Mouse (Mus musculus) olfactory bulb, adult 2 months (tissue): ENCODE results near the gene Cckar.

ENCODE experiments used
- CTCF ChIP-seq: fragments of 200-500 bp; IDR thresholded peaks from 2 replicates; pipeline ENCODE4 v1.5.1; 2012; ENCODE audit warnings: low read depth, mild to moderate bottlenecking, low read length, moderate library complexity; ENCODE audit not compliant: insufficient read depth
- POLR2A ChIP-seq: fragments of 200-500 bp; IDR thresholded peaks from 2 replicates; pipeline ENCODE4 v1.6.1; 2012; ENCODE audit warnings: mild to moderate bottlenecking, low read depth, low read length, moderate library complexity; ENCODE audit not compliant: insufficient read depth

DNA sequence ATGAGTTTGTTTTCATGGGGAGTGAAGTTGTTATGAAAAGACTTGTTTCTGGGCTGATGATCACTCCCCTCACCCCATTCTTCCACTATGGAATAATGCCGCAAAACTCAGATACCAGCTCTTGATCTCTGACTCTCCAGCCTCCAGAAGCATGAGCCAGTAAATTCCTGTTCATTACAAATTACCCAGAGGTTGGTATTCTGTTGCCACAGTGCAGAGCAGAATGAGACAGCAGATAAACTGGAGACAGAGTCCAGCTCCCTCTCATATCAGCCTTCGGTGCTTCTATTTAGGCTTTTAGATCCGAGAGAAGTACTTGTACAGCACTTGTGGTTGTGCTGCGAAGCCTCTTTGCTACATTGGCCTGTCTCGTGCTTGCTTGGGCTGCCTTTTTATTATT lies 18.5 kb upstream of the Cckar start:
- TF ChIP-seq CTCF, result no peak
- TF ChIP-seq POLR2A, result no peak
